Mouse (Mus musculus): ENCODE measurements around the gene Jakmip3. TPM values are rescaled to one million over a fixed set of nuclear protein-coding genes. Genes with fewer than 3 reads are reported as not detected.

The Jakmip3 gene
- polyA plus RNA-seq, 2 experiments: 0.01 TPM; not detected in 1

GRCm38 (mm10) chr7:139095282-139095681 lies 154.8 kb downstream of the Jakmip3 start:
- no peak overlapping the region for H3K4me2 ChIP-seq (ENCODE audit: low read depth)
- no peak for ATAC-seq (ENCODE audit: insufficient read depth)
- DNase-seq (ENCODE audit: low read depth in 3 of 3, low spot score in 3 of 3): no peak

GRCm38 (mm10) chr7:139096399-139096798 lies 155.9 kb downstream of the Jakmip3 start:
- no peak overlapping the region for H3K4me3 ChIP-seq (ENCODE audit: insufficient read depth in 1 of 2, low read depth in 2 of 2, low read length in 2 of 2)
- no peaks in the 10 kb centered on the region for H3K27me3 ChIP-seq (ENCODE audit: control insufficient read depth, insufficient read depth, low read length)
- DNase-seq (ENCODE audit: low read depth in 3 of 3, low spot score in 3 of 3) (no peak), ATAC-seq (ENCODE audit: insufficient read depth) (no peak)
- no peak overlapping the region for H3K4me2 ChIP-seq (ENCODE audit: low read depth)
- WGBS (ENCODE audit: insufficient replicate concordance): 66% methylated on average over 6 of the region's 6 CpGs
- H3K4me1 ChIP-seq (replicated peaks; ENCODE audit: control insufficient read depth in 2 of 2, insufficient read depth in 2 of 2, low read length in 1 of 2): no peaks in the 10 kb centered on the region
- no peak overlapping the region for H3K9ac ChIP-seq (replicated peaks)
- TF ChIP-seq EP300 (IDR thresholded peaks at IDR 0.05; ENCODE audit: low read depth) (no peak), CTCF (IDR thresholded peaks at IDR 0.05; ENCODE audit: low read depth) (no peak)
- H3K27ac ChIP-seq: no peak overlapping the region
- H3K9me3 ChIP-seq (ENCODE audit: control insufficient read depth, low read length): no peaks in the 10 kb centered on the region
- H3K36me3 ChIP-seq (replicated peaks; ENCODE audit: control insufficient read depth, insufficient read depth, low read depth): no peaks in the 10 kb centered on the region

More at GRCm38 (mm10) chr7:139095282-139095681, 154.8 kb downstream of the Jakmip3 start:
- Histone ChIP-seq H3K27ac (no peak overlapping the region), H3K27me3 (ENCODE audit: control insufficient read depth, insufficient read depth, low read length) (no peaks in the 10 kb centered on the region), H3K4me1 (replicated peaks; ENCODE audit: control insufficient read depth in 2 of 2, insufficient read depth in 2 of 2, low read length in 1 of 2) (no peaks in the 10 kb centered on the region), H3K36me3 (replicated peaks; ENCODE audit: control insufficient read depth, insufficient read depth, low read depth) (no peaks in the 10 kb centered on the region), H3K9ac (replicated peaks) (no peak overlapping the region), H3K9me3 (ENCODE audit: control insufficient read depth, low read length) (no peaks in the 10 kb centered on the region), H3K4me3 (ENCODE audit: insufficient read depth in 1 of 2, low read depth in 2 of 2, low read length in 2 of 2) (no peak overlapping the region)
- TF ChIP-seq EP300 (IDR thresholded peaks at IDR 0.05; ENCODE audit: low read depth) (no peak), CTCF (IDR thresholded peaks at IDR 0.05; ENCODE audit: low read depth) (no peak)
- 57% methylated on average over 7 of the region's 7 CpGs for WGBS (ENCODE audit: insufficient replicate concordance)

GRCm38 (mm10) chr7:139100531-139101095 lies 160.1 kb downstream of the Jakmip3 start:
- WGBS (ENCODE audit: insufficient replicate concordance): 49% methylated on average over 12 of the region's 12 CpGs
- no peak for ATAC-seq (ENCODE audit: insufficient read depth)
- TF ChIP-seq CTCF (IDR thresholded peaks at IDR 0.05; ENCODE audit: low read depth) (no peak), EP300 (IDR thresholded peaks at IDR 0.05; ENCODE audit: low read depth) (no peak)

GRCm38 (mm10) chr7:139101286-139101804 lies 160.8 kb downstream of the Jakmip3 start:
- no peaks in the 10 kb centered on the region for H3K27me3 ChIP-seq (ENCODE audit: control insufficient read depth, insufficient read depth, low read length)
- H3K9ac ChIP-seq (replicated peaks): no peak overlapping the region
- 52% methylated on average over 10 of the region's 10 CpGs for WGBS (ENCODE audit: insufficient replicate concordance)
- no peaks in the 10 kb centered on the region for H3K4me1 ChIP-seq (replicated peaks; ENCODE audit: control insufficient read depth in 2 of 2, insufficient read depth in 2 of 2, low read length in 1 of 2)
- ATAC-seq (ENCODE audit: insufficient read depth) (no peak), DNase-seq (ENCODE audit: low read depth in 3 of 3, low spot score in 3 of 3) (no peak)
- H3K27ac ChIP-seq: no peak overlapping the region
- no peaks in the 10 kb centered on the region for H3K9me3 ChIP-seq (ENCODE audit: control insufficient read depth, low read length)
- TF ChIP-seq EP300 (IDR thresholded peaks at IDR 0.05; ENCODE audit: low read depth) (no peak), CTCF (IDR thresholded peaks at IDR 0.05; ENCODE audit: low read depth) (no peak)
- no peak overlapping the region for H3K4me2 ChIP-seq (ENCODE audit: low read depth)
- H3K36me3 ChIP-seq (replicated peaks; ENCODE audit: control insufficient read depth, insufficient read depth, low read depth): no peaks in the 10 kb centered on the region
- no peak overlapping the region for H3K4me3 ChIP-seq (ENCODE audit: insufficient read depth in 1 of 2, low read depth in 2 of 2, low read length in 2 of 2)

More at GRCm38 (mm10) chr7:139100531-139101095, 160.1 kb downstream of the Jakmip3 start:
- Histone ChIP-seq H3K4me3 (ENCODE audit: insufficient read depth in 1 of 2, low read depth in 2 of 2, low read length in 2 of 2) (no peak overlapping the region), H3K27me3 (ENCODE audit: control insufficient read depth, insufficient read depth, low read length) (no peaks in the 10 kb centered on the region), H3K27ac (no peak overlapping the region), H3K36me3 (replicated peaks; ENCODE audit: control insufficient read depth, insufficient read depth, low read depth) (no peaks in the 10 kb centered on the region), H3K9me3 (ENCODE audit: control insufficient read depth, low read length) (no peaks in the 10 kb centered on the region), H3K4me1 (replicated peaks; ENCODE audit: control insufficient read depth in 2 of 2, insufficient read depth in 2 of 2, low read length in 1 of 2) (no peaks in the 10 kb centered on the region), H3K9ac (replicated peaks) (no peak overlapping the region), H3K4me2 (ENCODE audit: low read depth) (no peak overlapping the region)
- DNase-seq (ENCODE audit: low read depth in 3 of 3, low spot score in 3 of 3): no peak

GRCm38 (mm10) chr7:139101826-139102225 lies 161.3 kb downstream of the Jakmip3 start:
- no peak overlapping the region for H3K4me3 ChIP-seq (ENCODE audit: insufficient read depth in 1 of 2, low read depth in 2 of 2, low read length in 2 of 2)
- no peak overlapping the region for H3K27ac ChIP-seq
- no peaks in the 10 kb centered on the region for H3K36me3 ChIP-seq (replicated peaks; ENCODE audit: control insufficient read depth, insufficient read depth, low read depth)
- 51% methylated on average over 3 of the region's 3 CpGs for WGBS (ENCODE audit: insufficient replicate concordance)
- no peak for ATAC-seq (ENCODE audit: insufficient read depth)
- H3K9ac ChIP-seq (replicated peaks): no peak overlapping the region
- no peaks in the 10 kb centered on the region for H3K9me3 ChIP-seq (ENCODE audit: control insufficient read depth, low read length)
- no peak overlapping the region for H3K4me2 ChIP-seq (ENCODE audit: low read depth)
- H3K27me3 ChIP-seq (ENCODE audit: control insufficient read depth, insufficient read depth, low read length): no peaks in the 10 kb centered on the region
- TF ChIP-seq EP300 (IDR thresholded peaks at IDR 0.05; ENCODE audit: low read depth) (no peak), CTCF (IDR thresholded peaks at IDR 0.05; ENCODE audit: low read depth) (no peak)
- no peaks in the 10 kb centered on the region for H3K4me1 ChIP-seq (replicated peaks; ENCODE audit: control insufficient read depth in 2 of 2, insufficient read depth in 2 of 2, low read length in 1 of 2)
- DNase-seq (ENCODE audit: low read depth in 3 of 3, low spot score in 3 of 3): no peak

Measured in liver, embryonic 14.5 days (tissue).